Mouse (Mus musculus) heart, embryonic 16.5 days (tissue): Measurements from ENCODE around the gene Jagn1. TPM values are rescaled to one million over a fixed set of nuclear protein-coding genes. Genes with fewer than 3 reads are reported as not detected.
A peak's percentile ranks its signal among the peaks of the same experiment; 100 is the strongest.

ENCODE experiments used
- ATAC-seq: fragments of 200-750 bp; cut with Nextera tagmentation; replicated peaks from 2 replicates; pipeline ENCODE4 v1.8.0; 2017; ENCODE audit warnings: moderate number of reproducible peaks; ENCODE audit not compliant: insufficient read depth, low FRiP score; ENCODE audit errors: extremely low read depth
- H3K27ac ChIP-seq: fragments of 300-500 bp; sonication (generic); 2 replicates; pipeline ENCODE4 v1.5.1; 2014; ENCODE audit warnings: mild to moderate bottlenecking, low read length, control low read depth, moderate library complexity
- H3K27me3 ChIP-seq: fragments of 300-500 bp; sonication (generic); 2 replicates; pipeline ENCODE4 v1.6.1; 2014; ENCODE audit warnings: low read length, mixed read lengths; ENCODE audit not compliant: control insufficient read depth, insufficient read depth
- H3K36me3 ChIP-seq: fragments of 300-500 bp; sonication (generic); 2 replicates; pipeline ENCODE4 v1.6.1; 2014; ENCODE audit not compliant: control insufficient read depth, insufficient read depth
- H3K4me1 ChIP-seq: fragments of 300-500 bp; sonication (generic); 2 replicates; pipeline ENCODE4 v1.6.1; 2014; ENCODE audit warnings: low read length, mixed read lengths; ENCODE audit not compliant: control insufficient read depth, insufficient read depth
- H3K4me2 ChIP-seq: fragments of 300-500 bp; sonication (generic); 2 replicates; pipeline ENCODE4 v1.6.1; 2014; ENCODE audit warnings: low read depth, mild to moderate bottlenecking, control low read depth, low read length
- H3K4me3 ChIP-seq: fragments of 300-500 bp; sonication (generic); 2 replicates; pipeline ENCODE4 v1.5.1; 2014; ENCODE audit warnings: mild to moderate bottlenecking, control low read depth, low read length
- H3K9ac ChIP-seq: fragments of 300-500 bp; sonication (generic); 2 replicates; pipeline ENCODE4 v1.6.1; 2014; ENCODE audit warnings: low read length, control low read depth
- H3K9me3 ChIP-seq: fragments of 300-500 bp; sonication (generic); replicated peaks from 2 replicates; pipeline ENCODE4 v1.6.1; 2016; ENCODE audit warnings: low read length; ENCODE audit not compliant: control insufficient read depth
- WGBS: fragments of 180-500 bp; shearing (Covaris S2); extraction: QIAGEN DNeasy Blood & Tissue Kit; methylation state at CpG from one replicate; pipeline ENCODE4 v1.1.7; 2014; 5-methylcytosine and 5-hydroxymethylcytosine counted together
- polyA plus RNA-seq: library from polyadenylated mRNA; unstranded; fragments of >200 nt; fragmentation: Nextera tagmentation; extraction: Ambion mirVana; gene quantifications from 2 replicates; pipeline ENCODE4 v1.2.1, GENCODE M21; 2015

The Jagn1 gene
- polyA plus RNA-seq, 1 experiment from 2014 or later: 64.5 TPM

- Histone ChIP-seq H3K4me1 (no peaks in the 10 kb centered on the region), H3K27ac (no peak overlapping the region), H3K27me3 (no peaks in the 10 kb centered on the region), H3K9ac (no peak overlapping the region), H3K4me3 (no peak overlapping the region), H3K36me3 (no peaks in the 10 kb centered on the region), H3K9me3 (no peaks in the 10 kb centered on the region), H3K4me2 (no peak overlapping the region)
- no peak for ATAC-seq
- 77% methylated on average over 9 of the region's 9 CpGs for WGBS
Measured at GRCm38 (mm10) chr6:113406683-113407082, 35.7 kb upstream of the Jagn1 start.

- Histone ChIP-seq H3K4me2 (no peak overlapping the region), H3K36me3 (no peaks in the 10 kb centered on the region), H3K9ac (no peak overlapping the region), H3K27me3 (no peaks in the 10 kb centered on the region), H3K27ac (no peak overlapping the region), H3K9me3 (no peaks in the 10 kb centered on the region), H3K4me3 (no peak overlapping the region), H3K4me1 (no peaks in the 10 kb centered on the region)
- 50% methylated on average over 1 of the region's 1 CpGs for WGBS
- no peak for ATAC-seq
Measured at GRCm38 (mm10) chr6:113410001-113410400, 32.4 kb upstream of the Jagn1 start.

- Histone ChIP-seq H3K36me3 (no peaks in the 10 kb centered on the region), H3K4me2 (no peak overlapping the region), H3K27ac (no peak overlapping the region), H3K9ac (no peak overlapping the region), H3K27me3 (no peaks in the 10 kb centered on the region), H3K9me3 (no peaks in the 10 kb centered on the region), H3K4me3 (no peak overlapping the region), H3K4me1 (peaks cover 8% of the 10 kb centered on the region)
- no peak for ATAC-seq
- 60% methylated on average over 5 of the region's 5 CpGs for WGBS
Measured at GRCm38 (mm10) chr6:113416416-113416815, 26.0 kb upstream of the Jagn1 start.

- H3K4me3 ChIP-seq: peak overlapping the region; percentile 78
- H3K9me3 ChIP-seq: no peaks in the 10 kb centered on the region
- H3K36me3 ChIP-seq: no peaks in the 10 kb centered on the region
- H3K4me2 ChIP-seq: peak overlapping the region; percentile 93
- peak; percentile 25; the same call in 1 of the 2 replicates for ATAC-seq
- H3K9ac ChIP-seq: peak overlapping the region; percentile 85
- WGBS: 11% methylated on average over 16 of the region's 16 CpGs
- H3K4me1 ChIP-seq: peaks cover 8% of the 10 kb centered on the region
- H3K27ac ChIP-seq: peak overlapping the region; percentile 58
- H3K27me3 ChIP-seq: no peaks in the 10 kb centered on the region
Measured at GRCm38 (mm10) chr6:113418441-113419198, 23.7 kb upstream of the Jagn1 start.

- peak; percentile 98 for ATAC-seq
- under 1% methylated on average over 25 of the region's 25 CpGs for WGBS
- no peaks in the 10 kb centered on the region for H3K36me3 ChIP-seq
Measured at GRCm38 (mm10) chr6:113419199-113419587, 23.2 kb upstream of the Jagn1 start, which contains the start of gene Rpusd3. Gene Rpusd3 (minus strand): TSS chr6:113419340.

GRCm38 (mm10) chr6:113423000-113423399, 19.4 kb upstream of the Jagn1 start:
- Histone ChIP-seq H3K27ac (no peak overlapping the region), H3K36me3 (no peaks in the 10 kb centered on the region), H3K27me3 (no peaks in the 10 kb centered on the region), H3K4me2 (no peak overlapping the region), H3K9me3 (peaks cover 4% of the 10 kb centered on the region; the same call in 1 of the 2 replicates), H3K9ac (no peak overlapping the region), H3K4me3 (no peak overlapping the region), H3K4me1 (peaks cover 8% of the 10 kb centered on the region)
- ATAC-seq: no peak
- WGBS: 54% methylated on average over 4 of the region's 4 CpGs

More at GRCm38 (mm10) chr6:113419199-113419587, 23.2 kb upstream of the Jagn1 start, which contains the start of gene Rpusd3:
- H3K9me3 ChIP-seq: no peaks in the 10 kb centered on the region
- H3K9ac ChIP-seq: peak within 1 kb of the TSS; percentile 85
- H3K4me3 ChIP-seq: peak within 1 kb of the TSS; percentile 78
- no peaks in the 10 kb centered on the region for H3K27me3 ChIP-seq
- peak within 1 kb of the TSS; percentile 93 for H3K4me2 ChIP-seq
- H3K4me1 ChIP-seq: peaks cover 8% of the 10 kb centered on the region
- H3K27ac ChIP-seq: peak within 1 kb of the TSS; percentile 58

GRCm38 (mm10) chr6:113424187-113424586, 18.2 kb upstream of the Jagn1 start:
- no peaks in the 10 kb centered on the region for H3K4me1 ChIP-seq
- H3K27ac ChIP-seq: no peak overlapping the region
- WGBS: 73% methylated on average over 7 of the region's 7 CpGs
- ATAC-seq: no peak
- no peak overlapping the region for H3K9ac ChIP-seq
- no peak overlapping the region for H3K4me3 ChIP-seq
- no peaks in the 10 kb centered on the region for H3K27me3 ChIP-seq
- H3K4me2 ChIP-seq: no peak overlapping the region
- peaks cover 4% of the 10 kb centered on the region; the same call in 1 of the 2 replicates for H3K9me3 ChIP-seq
- H3K36me3 ChIP-seq: no peaks in the 10 kb centered on the region

- Histone ChIP-seq H3K27ac (no peak overlapping the region), H3K4me3 (no peak overlapping the region), H3K9ac (no peak overlapping the region), H3K4me2 (no peak overlapping the region), H3K9me3 (peaks cover 4% of the 10 kb centered on the region; the same call in 1 of the 2 replicates), H3K27me3 (no peaks in the 10 kb centered on the region), H3K36me3 (no peaks in the 10 kb centered on the region), H3K4me1 (no peaks in the 10 kb centered on the region)
- WGBS: 84% methylated on average over 4 of the region's 4 CpGs
- no peak for ATAC-seq
Measured at GRCm38 (mm10) chr6:113426696-113427095, 15.7 kb upstream of the Jagn1 start.

GRCm38 (mm10) chr6:113427397-113427796, 15.0 kb upstream of the Jagn1 start:
- Histone ChIP-seq H3K4me1 (no peaks in the 10 kb centered on the region), H3K9ac (no peak overlapping the region), H3K4me3 (no peak overlapping the region), H3K27me3 (no peaks in the 10 kb centered on the region), H3K4me2 (no peak overlapping the region), H3K9me3 (peaks cover 4% of the 10 kb centered on the region; the same call in 1 of the 2 replicates), H3K27ac (no peak overlapping the region), H3K36me3 (no peaks in the 10 kb centered on the region)
- 0 out of 2 replicates have a peak, but pooled peaks have one; percentile 10 for ATAC-seq
- 51% methylated on average over 3 of the region's 3 CpGs for WGBS
